Mouse (Mus musculus) midbrain, embryonic 16.5 days (tissue): ENCODE results near the gene Fam43a. TPM values are rescaled to one million over a fixed set of nuclear protein-coding genes. Genes with fewer than 3 reads are reported as not detected.

ENCODE experiments used
- ATAC-seq: fragments of 200-750 bp; cut with Nextera tagmentation; 2 replicates; pipeline ENCODE4 v1.8.0; 2017; ENCODE audit warnings: moderate TSS enrichment
- H3K27ac ChIP-seq: fragments of 300-500 bp; sonication (generic); 2 replicates; pipeline ENCODE4 v1.5.1; 2014; ENCODE audit warnings: mild to moderate bottlenecking, low read length, mixed read lengths
- H3K27me3 ChIP-seq: fragments of 300-500 bp; sonication (generic); 2 replicates; pipeline ENCODE4 v1.6.1; 2014; ENCODE audit warnings: low read depth, low read length, mixed read lengths; ENCODE audit not compliant: control insufficient read depth, insufficient read depth
- H3K36me3 ChIP-seq: fragments of 300-500 bp; sonication (generic); 2 replicates; pipeline ENCODE4 v1.6.1; 2014; ENCODE audit warnings: mild to moderate bottlenecking, low read length, moderate library complexity, mixed read lengths; ENCODE audit not compliant: control insufficient read depth, insufficient read depth
- H3K4me1 ChIP-seq: fragments of 300-500 bp; sonication (generic); 2 replicates; pipeline ENCODE4 v1.6.1; 2014; ENCODE audit warnings: mild to moderate bottlenecking, low read length, mixed read lengths; ENCODE audit not compliant: control insufficient read depth, insufficient read depth
- H3K4me2 ChIP-seq: fragments of 300-500 bp; sonication (generic); 2 replicates; pipeline ENCODE4 v1.6.1; 2014; ENCODE audit warnings: mild to moderate bottlenecking, low read length, mixed read lengths
- H3K4me3 ChIP-seq: fragments of 300-500 bp; sonication (generic); 2 replicates; pipeline ENCODE4 v1.5.1; 2014; ENCODE audit warnings: low read depth, mild to moderate bottlenecking, low read length, moderate library complexity, mixed read lengths
- H3K9ac ChIP-seq: fragments of 300-500 bp; sonication (generic); 2 replicates; pipeline ENCODE4 v1.6.1; 2014; ENCODE audit warnings: low read depth, low read length, mixed read lengths
- H3K9me3 ChIP-seq: fragments of 300-500 bp; sonication (generic); replicated peaks from 2 replicates; pipeline ENCODE4 v1.6.1; 2014; ENCODE audit warnings: mild to moderate bottlenecking, low read length, mixed read lengths; ENCODE audit not compliant: control insufficient read depth, poor library complexity, severe bottlenecking
- WGBS: fragments of 180-500 bp; shearing (Covaris S2); extraction: QIAGEN DNeasy Blood & Tissue Kit; methylation state at CpG from one replicate; pipeline ENCODE4 v1.1.7; 2014; 5-methylcytosine and 5-hydroxymethylcytosine counted together
- polyA plus RNA-seq: library from polyadenylated mRNA; unstranded; fragments of >200 nt; fragmentation: Nextera tagmentation; extraction: Ambion mirVana; gene quantifications from 2 replicates; pipeline ENCODE4 v1.2.1, GENCODE M21; 2015

Fam43a gene
- polyA plus RNA-seq, 1 experiment from 2014 or later: 15.6 TPM

DNA sequence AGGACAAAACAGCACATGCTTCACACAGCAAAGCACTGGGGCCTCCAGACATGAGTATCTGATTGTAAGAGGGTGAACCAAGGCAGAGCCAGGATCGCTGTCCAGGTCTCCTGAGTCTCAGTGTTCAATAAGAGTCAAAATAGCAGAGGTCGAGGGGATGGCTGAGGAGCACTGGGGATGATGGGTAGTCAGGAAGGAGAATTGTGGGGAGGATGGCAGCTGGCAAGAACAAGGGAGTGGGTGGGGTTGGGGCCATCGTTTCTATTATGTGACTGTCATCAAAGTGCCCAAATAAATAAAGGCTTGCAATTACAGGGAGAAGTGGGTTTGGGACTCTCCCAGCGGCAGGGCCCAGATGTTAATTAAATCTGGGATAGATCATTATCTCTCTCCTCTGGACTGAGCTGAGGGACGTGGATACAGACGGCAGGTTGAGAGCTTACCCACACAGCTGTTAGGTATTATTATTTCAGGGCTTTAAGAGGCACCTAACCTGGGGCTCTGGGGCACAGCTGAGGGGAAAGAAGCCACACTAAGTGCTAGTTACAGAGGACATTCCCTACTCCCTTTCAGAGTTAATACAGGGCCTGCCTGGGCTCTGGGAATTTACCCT, 15.3 kb downstream of the Fam43a start:
- Histone ChIP-seq H3K27ac (no peak overlapping the region), H3K36me3 (no peaks in the 10 kb centered on the region), H3K4me3 (no peak overlapping the region), H3K9me3 (no peaks in the 10 kb centered on the region), H3K9ac (no peak overlapping the region), H3K27me3 (no peaks in the 10 kb centered on the region), H3K4me2 (no peak overlapping the region), H3K4me1 (no peaks in the 10 kb centered on the region)
- WGBS: 15% methylated on average over 6 of the region's 6 CpGs
- no peak for ATAC-seq

- no peak for ATAC-seq
- 64% methylated on average over 3 of the region's 3 CpGs for WGBS
- H3K4me1 ChIP-seq: no peaks in the 10 kb centered on the region
- H3K4me2 ChIP-seq: no peak overlapping the region
- H3K27me3 ChIP-seq: no peaks in the 10 kb centered on the region
- no peaks in the 10 kb centered on the region for H3K36me3 ChIP-seq
- no peaks in the 10 kb centered on the region for H3K9me3 ChIP-seq
- H3K9ac ChIP-seq: no peak overlapping the region
- H3K4me3 ChIP-seq: no peak overlapping the region
- no peak overlapping the region for H3K27ac ChIP-seq
These were observed 16.8 kb downstream of the Fam43a start for GRCm38 (mm10) chr16:30616281-30616680.

GRCm38 (mm10) chr16:30623645-30624044, 24.1 kb downstream of the Fam43a start:
- Histone ChIP-seq H3K27ac (no peak overlapping the region), H3K9me3 (no peaks in the 10 kb centered on the region), H3K4me3 (no peak overlapping the region), H3K4me2 (no peak overlapping the region), H3K36me3 (no peaks in the 10 kb centered on the region), H3K4me1 (no peaks in the 10 kb centered on the region), H3K9ac (no peak overlapping the region), H3K27me3 (no peaks in the 10 kb centered on the region)
- WGBS: 88% methylated on average over 7 of the region's 7 CpGs
- no peak for ATAC-seq

DNA sequence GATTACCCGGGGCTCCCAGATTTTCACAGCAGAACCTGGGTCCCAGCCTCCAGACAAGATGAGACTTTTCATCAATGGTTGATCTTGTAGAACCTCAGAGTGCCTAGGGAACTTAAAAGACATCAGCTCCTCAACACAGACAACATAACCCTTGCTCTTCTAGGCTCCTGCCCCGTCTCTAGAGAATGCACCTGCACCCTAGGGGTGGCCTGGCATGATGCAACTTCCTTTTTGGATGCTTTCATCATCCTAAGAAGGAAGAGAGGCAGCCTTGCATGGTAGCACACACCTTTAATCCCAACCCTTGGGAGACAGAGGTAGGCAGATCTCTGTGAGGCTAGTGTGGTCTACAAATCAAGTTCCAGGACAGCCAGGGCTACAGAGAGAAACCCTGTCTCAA, 25.1 kb downstream of the Fam43a start:
- no peaks in the 10 kb centered on the region for H3K4me1 ChIP-seq
- H3K9me3 ChIP-seq: no peaks in the 10 kb centered on the region
- H3K4me3 ChIP-seq: no peak overlapping the region
- no peak overlapping the region for H3K27ac ChIP-seq
- H3K27me3 ChIP-seq: no peaks in the 10 kb centered on the region
- H3K4me2 ChIP-seq: no peak overlapping the region
- WGBS: 65% methylated on average over 2 of the region's 2 CpGs
- H3K36me3 ChIP-seq: no peaks in the 10 kb centered on the region
- ATAC-seq: no peak
- H3K9ac ChIP-seq: no peak overlapping the region

DNA sequence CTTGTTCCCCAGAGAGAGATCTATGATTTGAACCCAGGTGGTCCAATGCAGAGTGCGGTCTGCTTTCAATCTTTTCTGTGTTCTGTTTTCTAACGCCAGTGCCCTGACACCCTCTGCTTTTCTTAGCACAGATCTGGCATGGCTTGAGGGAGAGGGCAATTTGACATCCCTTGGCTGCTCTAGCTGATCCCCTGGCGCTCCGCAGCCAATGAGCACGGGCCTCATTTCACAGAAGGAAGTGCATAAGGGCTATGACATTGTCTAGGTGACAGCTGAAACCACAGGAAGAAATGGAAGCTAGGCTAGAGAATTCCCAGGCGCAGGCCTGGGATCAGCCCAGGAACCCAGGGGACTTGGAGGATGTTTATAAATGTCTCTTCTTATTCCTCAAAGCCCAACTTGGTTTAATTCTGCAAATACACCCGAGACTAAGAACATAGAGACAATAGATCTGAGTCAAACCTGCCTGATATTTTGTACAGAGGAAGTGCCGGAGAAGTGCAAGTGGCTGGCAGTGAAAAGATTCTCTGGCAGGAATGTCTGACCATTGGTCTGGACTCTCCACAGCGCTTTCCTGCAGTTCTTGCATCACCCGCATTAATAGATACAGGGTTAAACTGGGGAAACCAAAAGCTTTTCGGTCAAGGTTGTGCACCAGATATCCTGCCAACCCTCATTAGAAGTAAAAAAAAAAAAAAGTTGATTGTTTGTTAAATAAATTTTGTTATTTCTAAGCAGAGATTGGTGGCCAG, 28.2 kb downstream of the Fam43a start:
- no peaks in the 10 kb centered on the region for H3K36me3 ChIP-seq
- WGBS: 67% methylated on average over 11 of the region's 11 CpGs
- H3K4me3 ChIP-seq: no peak overlapping the region
- ATAC-seq: no peak
- H3K27me3 ChIP-seq: no peaks in the 10 kb centered on the region
- H3K9me3 ChIP-seq: no peaks in the 10 kb centered on the region
- no peaks in the 10 kb centered on the region for H3K4me1 ChIP-seq
- no peak overlapping the region for H3K4me2 ChIP-seq
- no peak overlapping the region for H3K9ac ChIP-seq
- no peak overlapping the region for H3K27ac ChIP-seq

GRCm38 (mm10) chr16:30628401-30628800, 28.9 kb downstream of the Fam43a start:
- no peaks in the 10 kb centered on the region for H3K9me3 ChIP-seq

DNA sequence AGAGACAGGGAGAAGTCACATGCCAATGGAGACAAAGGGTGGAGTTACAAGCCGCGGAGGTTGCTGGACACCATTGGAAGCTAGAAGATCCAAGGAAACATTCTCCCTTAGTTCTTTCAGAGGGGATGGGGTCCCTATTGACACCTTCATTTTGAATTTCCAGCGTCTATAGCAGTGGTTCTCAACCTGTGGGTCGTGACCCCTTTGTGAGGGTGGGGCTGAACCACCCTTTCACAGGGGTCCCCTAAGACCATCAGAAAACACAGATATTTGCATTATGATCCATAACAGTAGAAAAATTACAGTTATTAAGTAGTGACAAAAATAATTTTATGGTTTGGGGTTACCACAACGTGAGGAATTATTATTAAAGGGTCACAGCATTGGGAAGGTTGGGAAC, 30.0 kb downstream of the Fam43a start:
- Histone ChIP-seq H3K4me3 (no peak overlapping the region), H3K36me3 (no peaks in the 10 kb centered on the region), H3K9ac (no peak overlapping the region), H3K4me1 (no peaks in the 10 kb centered on the region), H3K27ac (no peak overlapping the region), H3K9me3 (no peaks in the 10 kb centered on the region), H3K4me2 (no peak overlapping the region), H3K27me3 (no peaks in the 10 kb centered on the region)
- 87% methylated on average over 5 of the region's 5 CpGs for WGBS
- ATAC-seq: no peak

More at GRCm38 (mm10) chr16:30628401-30628800, 28.9 kb downstream of the Fam43a start:
- Histone ChIP-seq H3K4me3 (no peak overlapping the region), H3K27ac (no peak overlapping the region), H3K36me3 (no peaks in the 10 kb centered on the region), H3K4me2 (no peak overlapping the region), H3K27me3 (no peaks in the 10 kb centered on the region), H3K4me1 (no peaks in the 10 kb centered on the region), H3K9ac (no peak overlapping the region)
- 36% methylated on average over 6 of the region's 6 CpGs for WGBS
- ATAC-seq: no peak

DNA sequence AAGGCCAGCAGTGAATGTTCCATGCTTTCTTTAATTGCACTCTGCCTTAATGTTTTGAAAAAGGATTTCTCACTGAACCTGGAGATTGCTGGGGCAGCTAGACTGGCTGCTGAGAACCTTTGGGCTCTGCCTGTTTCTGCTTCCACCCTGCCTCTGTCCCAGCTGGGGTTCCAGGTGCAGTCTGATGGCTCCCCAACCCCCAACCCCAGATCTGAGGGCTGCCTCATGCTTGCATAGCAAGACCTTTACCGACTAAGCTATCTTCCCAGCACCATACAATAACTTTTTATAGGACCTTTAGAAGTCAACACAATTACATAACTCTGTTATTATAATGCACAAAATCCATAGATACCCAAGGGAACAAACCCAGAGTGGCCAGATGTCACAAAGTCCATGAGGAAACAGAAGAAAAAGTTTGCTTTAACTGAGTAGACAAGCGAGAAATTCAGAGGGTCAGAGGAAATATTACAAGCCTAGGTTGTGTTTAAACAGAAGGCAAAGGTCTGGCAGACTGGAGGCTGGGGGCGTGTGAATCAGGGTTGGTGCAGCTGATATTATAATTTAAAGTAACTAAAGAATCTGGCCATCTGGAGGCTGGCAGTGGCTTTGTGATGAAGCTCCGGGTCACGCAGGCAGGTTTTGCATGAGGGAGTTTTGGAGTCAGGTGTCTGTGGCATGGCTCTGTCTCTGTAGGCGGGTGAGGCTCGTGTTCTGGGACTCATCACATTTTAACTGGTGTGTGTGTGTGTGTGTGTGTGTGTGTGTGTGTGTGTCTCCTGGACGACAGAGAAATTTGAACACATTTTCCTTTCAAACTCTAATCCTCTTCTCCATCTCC, 34.6 kb downstream of the Fam43a start:
- Histone ChIP-seq H3K27ac (no peak overlapping the region), H3K4me2 (no peak overlapping the region), H3K27me3 (no peaks in the 10 kb centered on the region), H3K36me3 (no peaks in the 10 kb centered on the region), H3K9me3 (no peaks in the 10 kb centered on the region), H3K9ac (no peak overlapping the region), H3K4me3 (no peak overlapping the region), H3K4me1 (no peaks in the 10 kb centered on the region)
- 64% methylated on average over 8 of the region's 8 CpGs for WGBS
- no peak for ATAC-seq

DNA sequence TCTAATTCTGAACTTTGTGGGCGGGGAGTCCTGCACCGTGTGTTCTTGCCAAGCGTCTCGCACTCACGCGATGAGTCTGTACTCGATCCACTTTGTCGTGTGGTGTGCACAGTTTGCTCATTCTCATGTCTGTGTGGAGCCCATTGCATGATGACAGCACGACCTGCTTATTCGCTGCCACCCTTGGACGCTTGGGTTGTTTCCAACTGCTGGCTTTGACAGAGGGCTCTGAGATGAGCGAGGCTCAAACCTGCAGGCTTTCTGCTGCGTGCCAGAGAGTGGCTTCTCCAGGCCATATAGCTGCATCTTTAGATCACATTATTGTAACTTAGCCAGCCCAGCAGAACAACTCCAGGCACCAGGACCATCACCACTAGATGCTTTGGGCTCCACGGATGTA, 39.1 kb downstream of the Fam43a start:
- Histone ChIP-seq H3K4me3 (no peak overlapping the region), H3K9ac (no peak overlapping the region), H3K4me1 (no peaks in the 10 kb centered on the region), H3K4me2 (no peak overlapping the region), H3K27ac (no peak overlapping the region), H3K36me3 (no peaks in the 10 kb centered on the region), H3K27me3 (no peaks in the 10 kb centered on the region), H3K9me3 (peaks cover 2% of the 10 kb centered on the region; the same call in 1 of the 2 replicates)
- 90% methylated on average over 14 of the region's 14 CpGs for WGBS
- no peak for ATAC-seq
